Mouse (Mus musculus): ENCODE data around the gene Upp2.

- no peak for TF ChIP-seq POLR2A (IDR thresholded peaks at IDR 0.05; ENCODE audit: extremely low read depth, insufficient read depth, low read length)
- TF ChIP-seq CTCF (IDR thresholded peaks at IDR 0.05; ENCODE audit: extremely low read depth, insufficient read depth, low read length), result no peak
Measured at GRCm38 (mm10) chr2:58641761-58642555, 74.9 kb downstream of the Upp2 start.

All from cortical plate, adult 2 months (tissue).